Mouse (Mus musculus) megakaryocyte, embryonic 14.5 days (primary cell): ENCODE results near the gene Aqp2. TPM values are rescaled to one million over a fixed set of nuclear protein-coding genes. Genes with fewer than 3 reads are reported as not detected.

Source experiments
- H3K27me3 ChIP-seq: replicated peaks from 2 replicates; pipeline ENCODE3; 2012; ENCODE audit warnings: inconsistent platforms
- H3K36me3 ChIP-seq: replicated peaks from 2 replicates; pipeline ENCODE3; 2012; ENCODE audit warnings: low read length, inconsistent platforms, mixed read lengths
- H3K4me1 ChIP-seq: 2 replicates; pipeline ENCODE4 v1.6.1; 2012; ENCODE audit warnings: inconsistent platforms
- H3K4me3 ChIP-seq: replicated peaks from 2 replicates; pipeline ENCODE3; 2012; ENCODE audit warnings: moderate library complexity, mild to moderate bottlenecking, inconsistent platforms
- H3K9me3 ChIP-seq: 2 replicates; pipeline ENCODE4 v1.6.1; 2012; ENCODE audit warnings: inconsistent platforms
- FLI1 ChIP-seq: IDR thresholded peaks from 2 replicates; pipeline ENCODE4 v1.6.1; 2012; ENCODE audit warnings: low read length, inconsistent platforms, mixed read lengths
- GATA1 ChIP-seq: IDR thresholded peaks from 3 replicates; pipeline ENCODE4 v1.6.1; 2012; ENCODE audit warnings: mixed read lengths, low read length, inconsistent platforms, borderline replicate concordance
- polyA plus RNA-seq: library from polyadenylated mRNA; stranded (reverse); fragments of >175 nt; gene quantifications from 2 replicates; pipeline ENCODE4 v1.2.3, GENCODE M21; 2012; ENCODE audit warnings: low replicate concordance; ENCODE audit not compliant: insufficient read depth

Aqp2 gene
- polyA plus RNA-seq, 1 experiment, result not detected

DNA sequence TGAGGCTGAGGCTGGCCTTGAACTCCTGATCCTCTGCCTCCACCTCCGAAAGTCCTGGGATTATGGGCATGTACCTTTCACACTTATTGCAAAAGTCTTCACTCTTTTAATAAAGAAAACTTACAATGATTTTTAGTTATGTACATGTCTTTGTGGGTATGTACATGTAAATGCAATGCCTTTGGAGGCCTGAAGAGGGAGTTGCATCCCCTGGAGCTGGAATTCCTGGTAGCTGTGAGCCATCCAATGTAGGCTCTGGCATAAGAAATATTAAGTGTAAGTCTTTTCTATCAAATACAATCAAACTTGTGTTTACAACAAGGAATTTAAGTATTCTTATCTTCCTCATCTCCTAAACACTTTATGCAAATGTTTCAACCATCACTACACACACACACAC, 19.9 kb upstream of the Aqp2 start:
- H3K9me3 ChIP-seq, result 0 out of 2 replicates have a peak, but pooled peaks cover 3% of the 10 kb centered on the region
- TF ChIP-seq GATA1 (no peak), FLI1 (no peak)
- H3K27me3 ChIP-seq, result peaks cover 58% of the 10 kb centered on the region
- H3K4me3 ChIP-seq, result no peak overlapping the region
- H3K36me3 ChIP-seq, result no peaks in the 10 kb centered on the region
- no peaks in the 10 kb centered on the region for H3K4me1 ChIP-seq

DNA sequence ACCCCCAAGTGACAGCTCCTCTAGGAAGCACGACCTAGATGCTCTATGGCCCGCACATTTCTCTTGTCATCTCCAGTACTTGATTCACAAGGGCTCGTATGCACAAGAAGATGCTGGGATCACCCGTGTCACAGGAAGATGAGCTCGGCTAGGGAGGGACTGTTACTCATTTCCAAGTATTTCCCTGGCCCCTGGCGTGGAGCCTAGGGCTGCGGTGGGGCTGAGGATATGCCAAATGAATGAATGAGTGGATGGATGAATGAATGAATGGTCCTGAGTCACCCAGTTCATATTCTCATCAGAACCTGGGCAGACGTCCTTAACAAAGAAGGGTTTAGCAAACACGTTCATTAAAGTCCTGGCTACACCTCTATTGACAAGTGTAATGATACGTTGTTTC, 18.6 kb upstream of the Aqp2 start:
- H3K4me1 ChIP-seq, result no peaks in the 10 kb centered on the region
- no peaks in the 10 kb centered on the region for H3K36me3 ChIP-seq
- H3K27me3 ChIP-seq, result peaks cover 61% of the 10 kb centered on the region
- H3K9me3 ChIP-seq, result 0 out of 2 replicates have a peak, but pooled peaks cover 3% of the 10 kb centered on the region
- H3K4me3 ChIP-seq, result no peak overlapping the region
- TF ChIP-seq GATA1 (no peak), FLI1 (no peak)

DNA sequence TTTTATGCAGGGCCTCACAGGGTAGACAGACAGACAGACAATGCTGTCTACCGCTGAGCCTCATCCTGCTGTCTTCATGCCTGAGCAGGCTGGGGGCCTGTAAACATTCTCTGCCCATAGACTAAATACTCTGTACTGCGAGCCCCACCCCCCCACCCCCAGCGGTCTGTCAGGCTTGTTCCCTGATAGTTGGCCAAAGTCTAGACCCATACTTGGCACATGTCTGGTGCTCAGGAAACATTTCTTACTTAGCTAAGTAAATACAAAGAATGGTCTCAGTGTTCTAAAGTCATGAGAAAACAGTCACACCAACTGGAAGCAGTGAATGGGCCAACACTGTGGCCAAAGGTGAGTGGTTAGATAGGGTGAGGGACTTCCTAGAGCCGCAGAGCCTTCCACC, 11.5 kb upstream of the Aqp2 start:
- Histone ChIP-seq H3K9me3 (peaks cover 12% of the 10 kb centered on the region), H3K4me1 (no peaks in the 10 kb centered on the region), H3K27me3 (peaks cover 72% of the 10 kb centered on the region), H3K4me3 (no peak overlapping the region), H3K36me3 (no peaks in the 10 kb centered on the region)
- no peak for TF ChIP-seq GATA1
- no peak for TF ChIP-seq FLI1

DNA sequence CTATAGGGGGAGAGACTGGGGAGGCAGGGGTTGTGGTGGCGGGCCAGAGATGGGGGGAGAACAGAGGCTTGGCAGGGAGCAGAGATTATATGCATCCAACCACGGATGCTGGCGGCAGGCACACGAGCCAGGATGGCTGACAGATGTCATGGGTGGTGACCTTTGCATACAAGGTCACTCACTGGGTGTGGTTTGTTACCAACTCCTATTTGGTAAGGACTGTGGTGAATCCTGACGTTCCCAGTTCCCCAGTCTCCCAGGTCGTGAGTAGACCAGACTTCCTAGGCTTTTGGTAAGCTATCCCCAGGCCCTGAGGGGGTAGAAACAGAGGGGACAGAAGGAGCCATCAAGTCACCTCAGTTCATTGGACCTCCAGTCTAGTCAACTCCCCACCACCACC, 10.2 kb upstream of the Aqp2 start:
- Histone ChIP-seq H3K4me3 (no peak overlapping the region), H3K4me1 (no peaks in the 10 kb centered on the region), H3K36me3 (no peaks in the 10 kb centered on the region), H3K27me3 (peaks cover 73% of the 10 kb centered on the region), H3K9me3 (peaks cover 12% of the 10 kb centered on the region)
- no peak for TF ChIP-seq FLI1
- TF ChIP-seq GATA1, result no peak

DNA sequence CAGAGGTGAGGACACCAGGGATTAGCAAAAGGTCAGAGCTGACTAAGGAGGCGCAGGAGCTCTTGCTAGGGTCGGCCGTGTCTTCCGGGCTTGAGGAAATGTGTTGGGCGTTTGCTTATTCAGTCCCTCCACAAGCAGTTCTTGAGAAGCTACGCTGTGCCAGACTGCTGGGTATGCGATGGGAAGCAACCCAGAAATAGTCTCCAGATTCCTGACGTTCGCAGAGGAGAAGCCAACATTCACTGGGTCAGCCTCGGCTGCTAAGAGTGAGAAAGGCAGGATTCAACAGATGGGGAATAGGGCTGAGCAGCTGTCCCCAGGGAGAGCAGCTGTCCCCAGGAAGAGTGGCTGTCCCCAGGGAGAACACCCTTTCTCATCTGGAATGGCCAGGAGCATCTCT, 9.7 kb upstream of the Aqp2 start:
- Histone ChIP-seq H3K9me3 (peaks cover 12% of the 10 kb centered on the region), H3K27me3 (peaks cover 73% of the 10 kb centered on the region), H3K36me3 (no peaks in the 10 kb centered on the region), H3K4me1 (no peaks in the 10 kb centered on the region), H3K4me3 (no peak overlapping the region)
- TF ChIP-seq GATA1, result no peak
- no peak for TF ChIP-seq FLI1

DNA sequence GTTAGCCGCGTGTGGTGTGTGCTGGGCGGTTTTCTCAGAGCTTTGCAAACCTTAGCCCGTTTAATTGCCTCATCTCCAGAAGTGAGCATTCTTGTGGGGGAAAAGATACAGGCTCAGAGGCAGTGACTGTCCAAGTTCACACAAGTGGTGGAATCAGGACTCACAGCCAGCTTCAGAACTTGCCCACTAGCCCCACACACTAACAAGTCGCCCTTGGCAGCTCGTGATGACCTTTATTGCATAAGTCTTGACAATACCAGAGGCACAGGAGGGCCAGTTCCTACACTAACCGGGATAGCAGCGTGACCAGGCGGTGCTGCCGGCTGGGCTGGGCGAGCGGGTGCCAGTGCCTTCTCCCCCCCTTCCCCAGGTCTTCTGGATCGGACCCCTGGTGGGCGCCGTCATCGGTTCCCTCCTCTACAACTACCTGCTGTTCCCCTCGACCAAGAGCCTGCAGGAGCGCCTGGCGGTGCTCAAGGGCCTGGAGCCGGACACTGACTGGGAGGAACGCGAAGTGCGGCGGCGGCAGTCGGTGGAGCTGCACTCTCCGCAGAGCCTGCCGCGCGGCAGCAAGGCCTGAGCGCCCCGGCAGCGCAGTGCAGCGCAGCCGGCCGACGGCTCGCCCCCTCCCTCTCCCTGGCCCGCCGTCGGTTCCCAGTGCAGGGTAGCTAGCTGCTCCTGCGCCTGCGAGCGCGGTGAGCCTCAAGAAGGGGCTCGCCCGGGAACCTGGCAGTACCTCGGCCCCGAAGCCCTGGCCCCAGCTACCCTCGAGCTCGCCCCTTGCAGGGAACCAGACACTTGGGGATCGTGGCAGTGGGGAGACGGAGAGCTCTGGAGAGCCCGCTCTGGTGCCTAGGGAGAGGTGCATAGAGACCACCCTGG, 4.8 kb downstream of the Aqp2 start:
- Histone ChIP-seq H3K36me3 (no peaks in the 10 kb centered on the region), H3K9me3 (no peaks in the 10 kb centered on the region), H3K4me1 (peaks cover 17% of the 10 kb centered on the region), H3K27me3 (peaks cover 96% of the 10 kb centered on the region), H3K4me3 (peak overlapping the region; percentile 12)
- no peak for TF ChIP-seq GATA1
- TF ChIP-seq FLI1, result no peak

DNA sequence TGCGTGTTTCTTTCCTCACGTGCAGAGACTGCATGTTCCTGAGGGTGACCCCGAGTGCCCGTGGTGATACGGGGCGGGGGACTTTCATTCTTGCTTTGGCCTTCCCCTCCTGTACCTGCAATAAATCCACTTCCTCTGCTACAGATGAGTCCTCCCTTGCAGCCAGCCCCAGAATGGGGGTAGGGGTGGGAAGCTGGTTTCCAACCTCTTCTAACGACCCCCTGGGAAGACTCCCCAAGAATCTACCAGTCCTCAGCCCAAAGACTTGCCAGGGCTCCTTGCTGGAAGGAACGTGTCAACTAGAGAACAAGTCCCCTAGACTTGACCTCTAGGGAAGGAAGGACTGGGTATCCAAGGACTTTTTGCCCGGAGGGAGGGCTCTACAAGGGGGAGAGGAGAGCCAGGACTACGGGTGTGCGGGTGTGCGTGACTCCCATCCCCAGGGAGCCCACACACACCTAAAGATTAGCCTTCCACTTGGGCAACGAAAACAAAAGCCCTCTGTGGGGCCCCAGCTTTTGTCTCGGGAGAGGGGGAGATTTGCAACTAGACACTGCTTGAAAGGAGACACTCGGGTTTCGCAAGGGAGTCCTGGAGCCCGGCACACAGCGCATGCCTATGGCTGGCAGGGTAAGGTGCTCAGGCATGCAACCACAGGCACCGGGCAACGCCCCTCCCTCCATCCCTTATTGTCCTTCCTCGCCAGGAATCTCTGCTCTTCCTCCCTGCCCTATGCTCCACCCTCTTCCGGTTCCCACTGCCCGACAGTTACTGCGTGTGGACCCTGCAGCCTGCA, 5.8 kb downstream of the Aqp2 start:
- Histone ChIP-seq H3K36me3 (no peaks in the 10 kb centered on the region), H3K4me1 (peaks cover 17% of the 10 kb centered on the region), H3K27me3 (peaks cover 96% of the 10 kb centered on the region), H3K9me3 (no peaks in the 10 kb centered on the region), H3K4me3 (peak overlapping the region; percentile 69)
- TF ChIP-seq FLI1 (no peak), GATA1 (no peak)

DNA sequence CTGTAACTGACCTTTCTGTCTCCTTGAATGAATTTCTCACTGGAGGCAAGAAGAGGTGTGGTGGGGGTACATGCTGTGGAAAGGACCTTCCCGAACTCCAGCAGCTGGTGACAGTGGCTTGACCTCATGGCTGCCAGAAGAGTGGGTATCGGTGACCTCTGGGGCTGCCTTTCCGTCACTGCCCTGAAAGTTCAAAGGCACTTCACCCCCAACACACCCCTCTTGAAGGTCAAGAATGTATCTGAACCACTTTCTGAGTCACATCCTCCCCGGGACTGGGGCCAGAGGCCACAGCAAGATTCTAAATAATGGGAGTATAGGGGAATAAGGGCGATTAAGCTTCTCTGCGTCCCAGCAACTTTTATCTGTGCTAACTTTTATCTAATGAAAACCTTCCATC, 6.9 kb downstream of the Aqp2 start:
- H3K27me3 ChIP-seq, result peaks cover 96% of the 10 kb centered on the region
- no peak overlapping the region for H3K4me3 ChIP-seq
- no peak for TF ChIP-seq FLI1
- TF ChIP-seq GATA1, result no peak
- peaks cover 23% of the 10 kb centered on the region for H3K4me1 ChIP-seq
- peaks cover 4% of the 10 kb centered on the region; the same call in 1 of the 2 replicates for H3K9me3 ChIP-seq
- H3K36me3 ChIP-seq, result no peaks in the 10 kb centered on the region

DNA sequence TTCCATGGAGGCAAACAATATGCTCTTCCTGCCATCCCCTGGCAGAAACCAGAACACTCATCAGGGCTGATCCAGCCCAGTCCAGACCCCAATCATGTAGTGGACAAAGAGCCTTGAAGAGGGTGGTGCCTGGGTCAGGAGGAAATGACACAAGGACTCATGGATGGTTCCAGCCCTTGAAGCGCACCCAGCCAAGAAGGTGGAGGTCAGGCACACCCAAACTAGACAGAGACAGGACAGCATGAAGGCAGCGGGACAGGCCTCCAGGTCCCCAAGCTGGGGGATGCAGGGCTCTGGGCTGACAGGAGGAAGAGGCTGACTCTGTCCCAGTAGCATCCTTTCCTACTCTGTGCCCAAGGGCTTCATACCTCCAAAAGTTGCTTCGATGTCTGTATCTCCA, 7.7 kb downstream of the Aqp2 start:
- H3K4me1 ChIP-seq, result peaks cover 23% of the 10 kb centered on the region
- H3K36me3 ChIP-seq, result no peaks in the 10 kb centered on the region
- H3K27me3 ChIP-seq, result peaks cover 96% of the 10 kb centered on the region
- H3K4me3 ChIP-seq, result no peak overlapping the region
- H3K9me3 ChIP-seq, result peaks cover 7% of the 10 kb centered on the region; the same call in 1 of the 2 replicates
- TF ChIP-seq GATA1 (no peak), FLI1 (no peak)

DNA sequence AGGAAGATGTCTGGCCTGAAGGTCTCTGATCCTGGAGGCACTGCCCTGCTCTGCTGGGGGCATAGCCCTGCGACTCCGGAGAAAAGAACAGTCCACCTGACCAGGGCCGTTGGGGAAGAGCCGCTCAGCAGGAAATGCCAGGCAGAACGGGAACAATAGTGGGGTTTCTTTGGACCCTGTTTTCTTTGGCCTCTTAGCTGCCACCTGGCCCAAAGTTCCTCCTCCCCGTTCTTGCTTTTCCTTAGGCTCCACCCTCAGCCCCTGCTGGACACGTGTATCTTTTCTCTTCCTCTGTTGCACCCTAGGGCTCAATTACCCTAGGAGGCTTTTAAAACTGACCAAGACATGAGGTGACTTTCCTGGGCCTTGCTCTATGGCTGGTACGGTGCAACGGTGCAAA, 10.4 kb downstream of the Aqp2 start:
- H3K27me3 ChIP-seq, result peaks cover 99% of the 10 kb centered on the region
- H3K36me3 ChIP-seq, result no peaks in the 10 kb centered on the region
- peaks cover 7% of the 10 kb centered on the region; the same call in 1 of the 2 replicates for H3K9me3 ChIP-seq
- no peak overlapping the region for H3K4me3 ChIP-seq
- no peak for TF ChIP-seq FLI1
- no peak for TF ChIP-seq GATA1
- peaks cover 14% of the 10 kb centered on the region for H3K4me1 ChIP-seq
